Mouse (Mus musculus) embryonic facial prominence, embryonic 14.5 days (tissue): ENCODE data around the gene Dock10. TPM values are rescaled to one million over a fixed set of nuclear protein-coding genes. Genes with fewer than 3 reads are reported as not detected.

Experiments
- ATAC-seq: fragments of 200-750 bp; cut with Nextera tagmentation; 2 replicates; pipeline ENCODE4 v1.8.0; 2017; ENCODE audit warnings: low read depth, moderate number of reproducible peaks, moderate TSS enrichment
- DNase-seq: peaks from one replicate; pipeline ENCODE4 v3.0.0-alpha.2; 2015; ENCODE audit warnings: low spot score
- H3K27ac ChIP-seq: fragments of 300-500 bp; sonication (generic); replicated peaks from 2 replicates; pipeline ENCODE4 v1.5.1; 2014; ENCODE audit warnings: low read depth, mild to moderate bottlenecking, low read length, moderate library complexity
- H3K27me3 ChIP-seq: fragments of 300-500 bp; sonication (generic); replicated peaks from 2 replicates; pipeline ENCODE4 v1.6.1; 2014; ENCODE audit warnings: low read length; ENCODE audit not compliant: control insufficient read depth, insufficient read depth
- H3K36me3 ChIP-seq: fragments of 300-500 bp; sonication (generic); 2 replicates; pipeline ENCODE4 v1.6.1; 2014; ENCODE audit warnings: low read length, mixed read lengths; ENCODE audit not compliant: control insufficient read depth, insufficient read depth
- H3K4me1 ChIP-seq: fragments of 300-500 bp; sonication (generic); 2 replicates; pipeline ENCODE4 v1.6.1; 2014; ENCODE audit warnings: antibody characterized with exemption, low read length; ENCODE audit not compliant: control insufficient read depth, insufficient read depth
- H3K4me2 ChIP-seq: fragments of 300-500 bp; sonication (generic); 2 replicates; pipeline ENCODE4 v1.6.1; 2014; ENCODE audit warnings: low read depth, mild to moderate bottlenecking, low read length, moderate library complexity, mixed read lengths
- H3K4me3 ChIP-seq: fragments of 300-500 bp; sonication (generic); 2 replicates; pipeline ENCODE4 v1.5.1; 2014; ENCODE audit warnings: low read depth, mild to moderate bottlenecking, low read length
- H3K9ac ChIP-seq: fragments of 300-500 bp; sonication (generic); 2 replicates; pipeline ENCODE4 v1.6.1; 2014; ENCODE audit warnings: low read depth, mild to moderate bottlenecking, low read length, moderate library complexity, mixed read lengths
- H3K9me3 ChIP-seq: fragments of 300-500 bp; sonication (generic); 2 replicates; pipeline ENCODE4 v1.6.1; 2016; ENCODE audit warnings: low read length; ENCODE audit not compliant: control insufficient read depth
- WGBS: fragments of 180-500 bp; shearing (Covaris S2); extraction: QIAGEN DNeasy Blood & Tissue Kit; methylation state at CpG from one replicate; pipeline ENCODE4 v1.1.7; 2014; 5-methylcytosine and 5-hydroxymethylcytosine counted together
- polyA plus RNA-seq: library from polyadenylated mRNA; unstranded; fragments of >200 nt; fragmentation: Nextera tagmentation; extraction: Ambion mirVana; gene quantifications from 2 replicates; pipeline ENCODE4 v1.2.1, GENCODE M21; 2014

Gene Dock10
- polyA plus RNA-seq, 1 experiment from 2014 or later: 10.2 TPM

DNA sequence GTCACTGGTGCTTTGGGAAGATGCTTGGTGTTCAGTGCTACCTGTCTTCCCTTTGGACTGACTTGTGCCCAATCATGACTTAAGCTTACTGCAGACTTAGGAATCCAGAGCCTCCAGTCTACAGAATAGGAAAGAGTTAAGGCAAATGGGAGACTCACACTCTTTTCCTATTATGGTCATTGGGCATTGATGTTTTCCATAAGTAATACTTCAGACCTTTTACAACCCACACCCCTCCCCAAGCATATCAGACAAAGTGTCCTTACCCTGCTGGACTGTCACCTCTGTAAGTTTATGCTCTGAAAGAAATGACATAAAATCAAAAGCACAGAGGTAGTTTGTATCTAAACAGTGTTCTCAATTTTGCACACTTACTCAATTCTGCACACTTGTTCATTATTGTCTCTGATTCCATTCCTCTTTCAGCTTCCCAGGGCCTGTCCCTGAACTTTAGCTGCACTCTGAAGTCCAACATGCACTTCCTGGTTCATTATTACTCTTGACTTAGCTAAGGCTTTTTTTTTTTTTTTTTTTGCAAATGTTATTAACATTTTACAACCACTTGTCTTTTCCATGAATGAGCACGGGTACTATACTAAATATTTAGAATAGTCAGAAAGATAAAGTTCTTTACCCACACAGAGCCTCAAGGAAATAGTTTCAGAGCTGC, 82.2 kb downstream of the Dock10 start:
- no peaks in the 10 kb centered on the region for H3K36me3 ChIP-seq
- WGBS: 67% methylated on average over 1 of the region's 1 CpGs
- ATAC-seq: no peak

DNA sequence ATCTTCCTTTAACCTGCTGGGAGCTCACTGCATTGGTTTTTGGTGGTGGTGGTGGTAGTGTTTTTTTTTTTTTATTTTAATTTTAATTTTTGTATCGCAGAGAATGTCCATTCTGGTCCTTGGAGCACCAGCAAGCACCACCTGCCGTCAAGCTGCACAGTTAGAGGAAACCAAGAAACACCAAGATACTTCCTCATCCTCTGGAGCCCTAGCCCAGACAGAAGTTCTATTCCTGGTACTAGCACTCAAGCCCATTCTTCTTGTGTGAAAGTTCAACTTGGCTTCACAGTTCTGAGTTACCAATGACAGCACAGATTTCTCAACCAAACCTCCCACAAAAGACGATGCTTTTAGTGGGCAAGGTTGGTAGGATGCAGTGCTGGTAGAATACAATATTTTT, 86.6 kb downstream of the Dock10 start:
- Histone ChIP-seq H3K36me3 (no peaks in the 10 kb centered on the region), H3K4me3 (no peak overlapping the region), H3K27me3 (no peaks in the 10 kb centered on the region), H3K4me2 (no peak overlapping the region), H3K4me1 (no peaks in the 10 kb centered on the region; the same call in 1 of the 2 replicates), H3K27ac (no peak overlapping the region), H3K9ac (no peak overlapping the region), H3K9me3 (no peaks in the 10 kb centered on the region)
- WGBS: 91% methylated on average over 3 of the region's 3 CpGs
- no peak for ATAC-seq
- DNase-seq: no peak

More for the DNA sequence above, 82.2 kb downstream of the Dock10 start:
- H3K4me2 ChIP-seq: no peak overlapping the region
- H3K4me3 ChIP-seq: no peak overlapping the region
- H3K27me3 ChIP-seq: no peaks in the 10 kb centered on the region
- no peaks in the 10 kb centered on the region; the same call in 1 of the 2 replicates for H3K4me1 ChIP-seq
- no peak overlapping the region for H3K9ac ChIP-seq
- H3K27ac ChIP-seq: no peak overlapping the region
- H3K9me3 ChIP-seq: peaks cover under 1% of the 10 kb centered on the region; the same call in 1 of the 2 replicates
- DNase-seq: no peak

DNA sequence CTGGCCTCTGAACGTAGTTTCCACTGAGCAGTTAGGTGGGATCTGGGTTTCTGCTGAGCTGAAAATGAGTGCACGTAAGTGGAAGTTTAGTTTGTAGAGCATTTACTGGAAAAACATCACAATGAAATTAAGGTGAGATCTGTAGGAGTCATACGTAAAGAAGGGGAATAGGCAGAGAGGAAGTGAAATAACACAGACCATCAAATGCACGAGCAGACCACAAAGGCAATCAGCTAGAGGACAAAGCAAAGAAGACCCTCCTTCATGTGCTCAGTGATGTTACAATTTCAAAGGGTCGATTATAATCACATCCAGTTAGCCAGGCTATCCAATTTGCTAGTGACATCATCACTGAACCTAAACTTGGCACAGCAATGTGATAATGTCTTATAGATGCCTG, 87.3 kb downstream of the Dock10 start:
- no peak overlapping the region for H3K4me3 ChIP-seq
- H3K9ac ChIP-seq: no peak overlapping the region
- H3K9me3 ChIP-seq: no peaks in the 10 kb centered on the region
- DNase-seq: no peak
- H3K27ac ChIP-seq: no peak overlapping the region
- no peaks in the 10 kb centered on the region for H3K36me3 ChIP-seq
- no peaks in the 10 kb centered on the region for H3K27me3 ChIP-seq
- no peaks in the 10 kb centered on the region; the same call in 1 of the 2 replicates for H3K4me1 ChIP-seq
- H3K4me2 ChIP-seq: no peak overlapping the region
- 58% methylated on average over 5 of the region's 5 CpGs for WGBS
- no peak for ATAC-seq

GRCm38 (mm10) chr1:80670387-80670786, 87.9 kb downstream of the Dock10 start:
- Histone ChIP-seq H3K9ac (no peak overlapping the region), H3K27me3 (no peaks in the 10 kb centered on the region), H3K4me3 (no peak overlapping the region), H3K27ac (no peak overlapping the region), H3K4me1 (no peaks in the 10 kb centered on the region; the same call in 1 of the 2 replicates), H3K36me3 (no peaks in the 10 kb centered on the region), H3K9me3 (no peaks in the 10 kb centered on the region), H3K4me2 (no peak overlapping the region)
- WGBS: 70% methylated on average over 7 of the region's 7 CpGs
- ATAC-seq: no peak
- no peak for DNase-seq

- Histone ChIP-seq H3K4me1 (no peaks in the 10 kb centered on the region; the same call in 1 of the 2 replicates), H3K9ac (no peak overlapping the region), H3K36me3 (no peaks in the 10 kb centered on the region), H3K4me3 (no peak overlapping the region), H3K9me3 (no peaks in the 10 kb centered on the region), H3K27ac (no peak overlapping the region), H3K27me3 (no peaks in the 10 kb centered on the region), H3K4me2 (no peak overlapping the region)
- no peak for ATAC-seq
- no peak for DNase-seq
Measured at GRCm38 (mm10) chr1:80665761-80666160, 92.6 kb downstream of the Dock10 start.

DNA sequence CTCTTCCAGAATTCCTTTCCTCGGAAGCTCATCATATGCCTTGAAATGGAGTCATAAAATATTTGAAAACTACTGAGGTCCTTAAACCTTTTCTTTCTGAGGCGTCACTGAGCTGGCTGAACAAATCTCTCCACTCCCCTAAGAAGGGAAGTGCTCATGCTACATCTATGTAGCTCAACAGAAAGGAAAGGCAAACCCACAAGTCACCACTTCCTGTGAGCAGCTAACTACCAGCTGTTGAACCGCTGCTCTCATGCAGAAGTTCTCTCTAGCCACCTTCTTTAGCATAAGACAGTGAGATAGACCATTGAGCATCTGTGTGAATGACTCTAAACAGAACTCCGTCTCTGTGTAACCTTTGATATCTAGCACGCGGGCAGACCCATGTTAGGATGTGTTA, 93.2 kb downstream of the Dock10 start:
- Histone ChIP-seq H3K9me3 (no peaks in the 10 kb centered on the region), H3K4me3 (no peak overlapping the region), H3K4me2 (no peak overlapping the region), H3K4me1 (no peaks in the 10 kb centered on the region; the same call in 1 of the 2 replicates), H3K36me3 (no peaks in the 10 kb centered on the region), H3K27ac (no peak overlapping the region), H3K9ac (no peak overlapping the region), H3K27me3 (no peaks in the 10 kb centered on the region)
- WGBS: 89% methylated on average over 6 of the region's 6 CpGs
- ATAC-seq (no peak), DNase-seq (no peak)

GRCm38 (mm10) chr1:80661506-80662402, 96.6 kb downstream of the Dock10 start:
- Histone ChIP-seq H3K9ac (no peak overlapping the region), H3K36me3 (no peaks in the 10 kb centered on the region), H3K9me3 (no peaks in the 10 kb centered on the region), H3K4me2 (no peak overlapping the region), H3K27me3 (no peaks in the 10 kb centered on the region), H3K27ac (no peak overlapping the region), H3K4me1 (no peaks in the 10 kb centered on the region; the same call in 1 of the 2 replicates), H3K4me3 (no peak overlapping the region)
- WGBS: 59% methylated on average over 11 of the region's 11 CpGs
- DNase-seq: peak; percentile 17
- peak; percentile 37; the same call in 1 of the 2 replicates for ATAC-seq

DNA sequence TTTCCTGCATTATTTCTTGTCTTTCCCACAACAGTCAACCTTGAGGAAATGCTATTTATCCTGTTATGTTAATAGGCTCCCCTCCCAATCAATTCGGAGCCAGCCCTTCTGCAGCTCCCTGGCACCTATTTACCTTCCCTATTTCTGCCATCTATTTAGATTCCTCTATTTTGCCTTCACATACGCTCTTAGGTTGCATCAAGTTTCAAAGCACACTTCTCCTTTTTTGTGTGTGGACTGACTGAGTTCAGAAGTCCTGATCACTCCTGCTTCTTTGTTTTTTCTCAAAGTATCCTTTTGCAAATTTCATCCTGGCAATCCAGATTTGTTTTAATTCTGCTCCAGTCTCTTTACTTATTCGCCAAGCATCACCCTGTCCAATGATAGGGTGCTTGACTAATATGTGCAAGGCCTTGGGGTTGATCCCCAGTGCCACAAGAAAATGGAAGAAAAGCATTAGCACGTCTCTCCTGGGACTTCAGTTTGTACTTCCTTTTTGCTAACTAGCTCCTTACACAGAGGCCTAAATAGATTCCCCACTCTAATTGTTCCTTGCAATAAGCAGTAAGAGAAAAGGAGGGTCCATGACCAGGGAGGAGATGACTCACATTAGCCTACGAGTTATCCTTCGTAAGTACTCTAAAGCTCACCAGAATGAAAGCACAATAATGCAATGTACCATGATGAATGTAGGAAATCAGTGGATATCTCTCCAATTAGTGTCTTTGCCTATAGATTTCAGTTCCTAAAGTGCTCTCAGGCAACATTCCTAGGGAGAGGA, 98.7 kb downstream of the Dock10 start:
- no peak overlapping the region for H3K4me2 ChIP-seq
- no peak overlapping the region for H3K4me3 ChIP-seq
- WGBS: 75% methylated on average over 6 of the region's 6 CpGs
- H3K27me3 ChIP-seq: no peaks in the 10 kb centered on the region
- no peak overlapping the region for H3K9ac ChIP-seq
- H3K36me3 ChIP-seq: no peaks in the 10 kb centered on the region
- no peak overlapping the region for H3K27ac ChIP-seq
- no peak for ATAC-seq
- no peaks in the 10 kb centered on the region for H3K9me3 ChIP-seq
- DNase-seq: no peak
- no peaks in the 10 kb centered on the region; the same call in 1 of the 2 replicates for H3K4me1 ChIP-seq
